Mouse (Mus musculus) c-Kit-positive CD71-positive TER-119-negative erythroid progenitor cells, embryonic 14.5 days (primary cell): ENCODE data around the gene Boc.

Experiments used
- DNase-seq: peaks from one replicate; pipeline ENCODE4 v3.0.0-alpha.2; 2013; ENCODE audit warnings: low read depth

The Boc gene

GRCm38 (mm10) chr16:44552726-44553125, 6.0 kb downstream of the Boc start:
- no peak for DNase-seq

DNA sequence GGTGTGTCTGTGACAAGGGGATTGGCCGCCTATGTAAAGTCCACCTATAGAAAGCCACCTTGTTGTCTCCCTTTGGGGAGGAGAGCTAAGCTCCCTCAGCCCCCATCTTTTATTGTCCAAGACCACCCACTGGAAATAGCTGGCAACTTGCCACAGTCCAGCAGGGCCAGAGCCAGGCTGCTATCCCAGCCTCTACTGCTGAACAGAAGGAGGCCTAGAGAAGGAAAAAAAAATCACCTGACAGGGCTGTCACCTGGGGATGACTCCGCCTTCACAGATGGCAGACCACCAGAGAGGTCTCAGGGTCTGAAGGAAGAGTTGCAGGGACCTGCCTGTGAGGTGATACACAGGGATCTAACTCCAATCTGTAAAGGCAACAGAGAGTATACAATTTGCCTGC, 6.7 kb downstream of the Boc start:
- DNase-seq = no peak

DNA sequence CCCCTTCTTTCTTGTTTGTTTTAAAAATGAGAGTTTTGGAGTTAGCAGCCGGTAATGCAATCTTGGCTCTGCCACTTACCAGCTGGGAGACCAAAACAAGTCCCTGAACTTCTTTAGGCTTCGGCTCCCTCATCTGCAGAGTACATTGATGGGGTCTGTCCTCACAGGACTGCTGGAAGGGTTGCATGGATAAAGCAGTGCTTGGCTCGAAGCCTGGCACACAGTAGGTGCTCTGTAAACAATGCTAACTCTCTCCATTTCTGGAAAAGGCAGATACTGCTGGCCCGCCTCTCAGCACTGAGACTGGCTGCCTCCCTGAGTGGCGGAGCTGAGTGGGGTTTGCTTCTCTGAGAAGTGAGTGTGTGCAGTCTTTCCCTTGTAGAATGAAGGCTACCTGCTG, 7.2 kb downstream of the Boc start:
- DNase-seq = no peak

DNA sequence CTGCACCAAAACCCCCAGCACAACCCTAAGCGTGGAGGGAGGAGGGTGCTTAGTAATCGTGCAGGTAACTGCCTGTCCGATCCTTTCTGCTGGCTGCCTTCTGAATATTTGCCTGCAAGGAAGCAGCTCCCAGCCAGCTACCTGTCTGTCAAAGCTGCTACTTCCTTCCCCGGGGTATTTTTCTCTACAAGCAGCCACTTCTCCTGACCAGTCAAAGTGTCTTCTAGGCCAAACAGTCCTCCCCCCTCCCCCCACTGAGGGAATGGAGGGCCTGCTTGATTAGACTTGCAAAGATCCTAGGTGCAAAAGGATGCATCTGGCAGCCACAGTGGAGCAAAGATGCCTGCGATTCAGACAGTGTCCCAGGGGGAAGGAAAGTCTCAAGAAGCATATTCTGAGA, 7.9 kb downstream of the Boc start:
- DNase-seq = no peak

DNA sequence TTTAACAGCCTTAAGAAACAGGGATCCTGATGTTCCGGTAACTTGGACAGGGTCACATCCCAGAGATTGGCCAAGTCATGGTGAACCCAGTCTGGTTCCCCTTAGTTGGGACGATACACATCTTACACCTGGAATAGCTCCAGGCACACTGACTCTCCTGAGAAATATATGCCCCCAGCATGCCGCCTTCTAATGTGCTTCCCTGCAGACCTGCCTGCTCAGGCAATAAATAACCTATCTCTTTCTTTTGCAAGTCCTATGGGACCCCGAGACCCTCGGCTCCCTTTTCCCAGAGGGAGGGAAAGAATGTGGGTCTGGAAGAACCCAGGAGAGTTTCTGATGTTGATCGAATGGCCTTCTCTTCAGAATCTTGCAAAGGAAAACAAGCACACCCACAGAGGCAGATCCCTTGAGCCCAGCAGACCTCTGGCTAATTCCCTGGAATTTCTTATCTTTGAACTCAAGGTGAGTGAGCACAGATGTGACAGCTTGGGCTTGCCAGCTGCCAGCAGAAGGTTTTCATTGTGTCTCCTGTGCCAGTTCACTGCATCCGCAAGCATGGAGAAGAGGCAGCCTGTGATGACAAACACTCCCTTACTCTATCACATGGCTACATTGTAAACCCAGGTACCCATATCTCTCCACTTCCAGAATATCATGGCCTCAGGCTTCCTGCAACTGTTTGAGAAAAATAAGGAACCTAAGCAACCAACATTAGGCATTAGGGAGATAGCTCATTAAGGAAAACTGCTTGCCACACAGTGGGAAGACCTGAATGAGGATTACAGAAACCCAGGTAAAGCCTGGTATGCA, 8.6 kb downstream of the Boc start:
- no peak for DNase-seq

DNA sequence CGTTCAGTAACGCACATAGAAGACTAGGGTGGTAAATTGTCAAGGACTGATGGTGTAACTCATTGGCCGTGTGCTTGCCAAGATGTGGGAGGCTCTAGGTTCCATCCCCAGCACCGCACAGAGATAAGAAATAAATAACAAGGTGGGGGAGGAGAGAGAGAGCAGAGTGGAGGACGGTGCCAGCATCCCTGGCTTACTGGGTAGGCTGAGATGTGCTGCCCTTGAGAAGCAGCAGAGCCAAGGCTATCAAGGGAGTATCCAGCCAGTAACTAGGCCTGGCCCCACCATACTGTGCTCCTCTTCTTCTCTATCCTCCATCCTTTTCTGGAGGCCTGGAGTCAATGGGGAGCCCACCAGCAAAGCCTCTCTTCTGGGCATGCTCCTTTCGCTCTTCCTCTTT, 9.3 kb downstream of the Boc start:
- DNase-seq = no peak

DNA sequence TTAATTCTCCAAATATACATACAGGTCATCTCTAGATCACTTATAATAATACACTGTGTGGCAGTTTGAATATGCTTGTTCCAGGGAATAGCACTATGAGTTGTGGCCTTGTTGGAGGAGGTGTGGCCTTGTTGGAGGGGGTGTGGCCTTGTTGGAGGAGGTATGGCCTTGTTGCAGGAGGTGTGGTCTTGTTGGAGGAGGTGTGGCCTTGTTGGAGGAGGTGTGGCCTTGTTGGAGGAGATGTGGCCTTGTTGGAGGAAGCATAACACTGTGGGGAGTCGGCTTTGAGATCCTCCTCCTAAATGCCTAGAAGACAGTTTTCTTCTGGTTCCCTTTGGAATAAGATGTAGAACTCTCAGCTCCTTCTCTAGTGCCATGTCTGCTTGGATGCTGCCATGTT, 10.7 kb downstream of the Boc start:
- no peak for DNase-seq

GRCm38 (mm10) chr16:44546831-44547230, 11.9 kb downstream of the Boc start:
- no peak for DNase-seq

DNA sequence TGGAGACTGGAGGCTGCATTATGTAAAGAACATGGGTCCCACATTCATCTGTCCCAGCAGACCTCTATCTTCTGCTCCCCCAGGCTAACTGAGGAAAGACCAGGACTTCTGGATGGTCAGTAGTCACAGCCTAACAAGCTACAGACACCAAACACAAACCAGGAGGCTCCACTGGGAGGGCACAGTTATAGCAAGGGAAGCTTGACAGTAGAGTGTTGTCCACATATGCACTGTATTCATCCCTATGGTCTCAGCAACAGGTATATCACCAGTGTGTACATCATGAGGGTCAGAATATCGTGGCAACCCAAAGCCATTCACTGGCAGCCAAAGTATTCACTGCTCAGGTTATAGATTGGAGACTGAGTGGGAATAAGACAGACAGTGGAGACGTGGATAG, 12.8 kb downstream of the Boc start:
- DNase-seq = no peak

- no peak for DNase-seq
These were observed 13.5 kb downstream of the Boc start for GRCm38 (mm10) chr16:44545153-44545552.

DNA sequence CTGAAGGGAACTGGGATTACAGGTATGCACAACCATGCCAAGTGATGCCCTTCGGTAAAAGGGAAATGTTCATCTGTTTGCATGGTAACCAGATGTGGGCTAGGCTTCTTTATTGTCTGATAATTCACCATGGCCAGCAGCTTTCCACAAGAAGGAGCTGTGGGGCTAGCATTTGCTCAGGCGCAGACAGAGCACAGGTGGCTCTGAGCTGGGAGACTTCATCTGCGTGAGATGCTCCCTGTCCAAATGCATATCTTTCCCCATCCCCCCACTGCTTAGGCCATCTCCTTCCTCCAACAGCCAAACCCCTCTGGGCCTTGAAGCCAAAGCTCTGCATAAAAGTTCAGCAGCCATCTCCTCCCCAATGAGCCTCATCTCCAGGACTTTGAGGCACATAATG, 15.6 kb downstream of the Boc start:
- DNase-seq = no peak

- no peak for DNase-seq
These were observed 16.5 kb downstream of the Boc start for GRCm38 (mm10) chr16:44542029-44542690.

DNA sequence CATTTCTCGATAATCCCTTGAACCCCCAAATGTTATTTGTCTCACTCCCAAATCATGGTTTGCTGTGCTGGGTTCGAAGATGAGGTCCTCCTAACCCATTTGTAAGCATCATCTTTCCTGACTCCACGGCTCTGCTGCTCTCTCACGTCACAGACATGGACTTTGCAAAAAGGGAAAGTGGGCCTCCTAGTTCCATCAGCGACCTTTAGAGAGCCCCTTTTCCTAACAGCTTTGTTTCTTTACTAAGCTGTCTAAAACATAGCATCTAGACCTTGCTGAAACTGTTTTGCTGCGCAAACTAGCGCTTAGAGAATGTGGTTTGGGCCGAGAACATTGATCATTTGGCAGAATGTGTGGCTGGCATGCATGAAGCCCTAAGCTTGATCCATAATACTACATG, 19.1 kb downstream of the Boc start:
- no peak for DNase-seq

DNA sequence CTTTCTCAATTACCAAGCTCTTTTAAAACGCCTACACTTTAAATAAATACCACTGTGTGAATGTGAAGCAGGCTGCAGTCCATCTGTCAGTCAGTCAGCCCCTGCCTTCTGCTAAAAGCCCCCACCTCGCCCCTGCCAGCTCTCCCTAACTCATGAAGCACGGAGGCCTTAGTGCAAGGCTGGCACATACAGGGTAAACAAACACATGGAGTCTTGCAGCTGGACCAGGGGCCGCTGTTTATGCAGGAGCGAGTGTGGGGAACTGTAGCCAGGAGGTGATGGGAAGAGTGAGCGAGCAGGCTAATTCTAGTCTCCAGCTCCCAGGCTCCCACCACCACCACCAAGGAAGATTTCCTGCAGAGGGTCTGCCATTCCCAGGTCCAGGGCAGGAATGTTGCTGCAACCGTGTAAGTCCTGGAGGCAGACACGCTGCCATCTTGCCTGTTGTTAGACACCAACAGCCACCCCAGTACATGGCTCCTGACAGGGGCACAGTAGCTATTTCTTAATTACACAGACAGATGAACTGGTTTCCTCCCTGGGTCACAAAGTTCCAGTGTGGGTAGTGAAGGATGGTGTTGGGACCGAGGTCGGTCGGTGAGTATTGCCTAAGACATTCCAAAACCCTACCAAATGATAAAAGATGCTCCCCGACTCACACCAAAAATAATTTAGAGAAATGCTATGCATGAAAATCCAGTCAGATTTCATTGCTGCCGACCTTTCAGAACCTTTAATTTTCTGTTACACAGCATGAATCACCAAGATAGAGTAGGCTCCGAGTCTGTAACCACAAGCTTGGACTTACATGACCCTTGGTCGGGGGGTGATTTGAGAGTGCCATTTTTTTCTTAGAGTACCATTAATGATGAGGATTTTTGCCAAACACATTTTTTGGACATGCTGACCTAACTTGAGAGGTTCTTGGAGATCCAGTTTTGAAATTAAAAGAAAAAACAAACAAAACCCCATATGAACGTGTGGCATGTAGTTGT, 20.0 kb downstream of the Boc start:
- DNase-seq = no peak

DNA sequence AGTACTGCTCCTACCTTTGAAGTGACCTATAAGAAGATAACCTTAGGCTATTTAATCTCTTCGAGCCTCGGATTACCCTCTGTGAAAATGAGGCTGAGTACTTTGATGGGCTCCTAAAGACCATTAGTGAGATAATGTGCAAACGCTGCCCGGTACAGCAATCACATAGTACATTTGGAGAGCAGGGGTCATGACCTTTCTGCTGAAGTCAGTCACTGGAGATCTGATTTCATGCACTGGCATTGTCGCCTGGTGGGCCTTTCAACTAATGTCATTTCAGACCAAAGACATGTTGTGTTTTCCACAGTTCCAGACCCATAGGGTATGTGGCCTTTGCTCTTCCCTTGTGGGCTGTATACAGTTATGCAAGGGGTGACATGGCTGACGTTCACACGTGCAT, 24.6 kb downstream of the Boc start:
- no peak for DNase-seq

- no peak for DNase-seq
These were observed 25.2 kb downstream of the Boc start for GRCm38 (mm10) chr16:44533522-44533921.

- no peak for DNase-seq
These were observed 25.8 kb downstream of the Boc start for GRCm38 (mm10) chr16:44532851-44533250.

DNA sequence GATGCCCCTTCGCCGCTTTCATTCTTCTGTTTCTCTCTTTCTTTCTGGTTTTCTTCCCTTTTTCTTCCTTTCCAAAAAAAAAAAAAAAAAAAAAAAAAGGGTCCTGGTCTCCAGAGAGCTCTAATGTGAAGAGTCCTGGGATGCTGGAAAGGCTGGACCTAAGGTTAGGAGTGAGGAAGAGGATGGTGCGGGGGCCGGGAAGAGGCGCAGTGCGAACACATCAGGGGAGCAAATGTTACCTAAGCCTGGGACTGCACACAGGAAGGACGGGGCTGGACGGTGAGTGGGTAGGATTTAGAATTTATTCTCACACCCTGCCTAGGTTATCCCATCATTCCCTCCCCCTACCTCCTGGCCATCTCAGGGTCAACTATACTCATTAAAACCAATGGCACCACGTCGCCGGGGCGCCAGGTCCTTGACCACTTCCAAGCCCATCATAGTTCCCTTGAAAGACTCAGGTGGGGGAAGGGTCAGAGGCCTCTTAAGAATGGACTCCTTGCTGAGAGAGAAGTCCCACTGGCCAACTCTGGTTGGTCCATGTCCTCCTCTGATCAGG, 27.4 kb downstream of the Boc start:
- DNase-seq = no peak

DNA sequence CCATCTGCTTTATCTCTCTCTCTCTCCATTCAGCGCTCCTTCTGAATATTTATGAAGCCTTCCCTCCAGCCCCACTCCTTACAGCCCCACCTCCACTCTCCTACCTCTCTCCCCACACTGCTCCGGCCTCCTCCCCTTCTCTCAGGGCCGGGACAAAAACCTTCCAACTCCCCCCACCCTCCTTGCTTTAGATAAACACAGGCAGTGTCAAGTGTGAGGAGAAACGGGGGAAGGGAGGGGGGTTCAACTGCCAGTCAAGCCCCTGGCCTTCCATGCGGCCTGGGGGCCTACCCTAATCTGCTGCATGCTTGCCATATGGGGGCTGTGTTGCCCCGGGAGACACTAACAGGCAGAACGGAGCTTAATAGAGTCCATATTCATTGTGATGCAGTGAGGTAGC, 27.9 kb downstream of the Boc start:
- no peak for DNase-seq

GRCm38 (mm10) chr16:44530191-44530590, 28.5 kb downstream of the Boc start:
- DNase-seq = no peak

DNA sequence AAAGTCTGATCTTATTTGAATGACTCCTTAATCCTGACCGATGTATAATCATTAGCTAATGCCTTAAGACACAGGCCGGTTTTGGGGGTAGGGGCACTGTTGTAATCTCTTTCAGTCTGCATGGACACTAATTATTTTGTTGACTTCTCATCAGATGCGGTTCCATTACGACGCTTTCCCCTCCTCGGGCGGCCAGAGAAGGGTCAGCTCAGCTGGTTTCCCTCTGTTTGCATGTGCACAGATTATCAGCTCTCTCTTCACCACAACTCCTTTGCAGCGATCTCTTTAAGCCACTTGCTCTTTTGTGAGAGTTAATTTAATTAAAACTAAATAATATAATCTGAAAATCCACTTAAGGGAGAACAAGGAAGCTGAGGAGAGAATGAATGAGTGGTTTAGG, 29.0 kb downstream of the Boc start:
- DNase-seq = no peak

DNA sequence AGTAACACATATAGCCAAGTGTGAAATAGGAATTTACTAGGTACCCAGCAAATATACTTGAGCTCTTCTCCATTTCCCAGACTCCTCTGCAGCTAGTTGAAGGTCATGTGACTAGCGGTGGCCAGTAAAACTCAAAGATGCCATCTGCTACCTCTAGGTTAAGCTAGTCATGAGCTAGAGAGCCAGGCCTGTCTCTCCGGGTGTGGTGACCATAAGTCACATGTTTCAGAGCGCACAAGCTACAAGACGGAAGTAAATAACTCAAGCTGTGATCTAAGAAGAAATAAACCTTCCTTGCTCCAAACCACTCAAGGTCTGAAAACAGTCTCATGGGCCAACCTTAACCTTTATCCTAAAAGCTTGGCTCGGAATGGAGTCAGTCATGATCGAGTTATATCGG, 29.7 kb downstream of the Boc start:
- no peak for DNase-seq
